Mouse (Mus musculus): ENCODE results near the gene Tiam2. TPM values are rescaled to one million over a fixed set of nuclear protein-coding genes. Genes with fewer than 3 reads are reported as not detected.

Tiam2 gene
- polyA plus RNA-seq, 2 experiments from 2014 or later: 1.0 to 1.7 TPM

DNA sequence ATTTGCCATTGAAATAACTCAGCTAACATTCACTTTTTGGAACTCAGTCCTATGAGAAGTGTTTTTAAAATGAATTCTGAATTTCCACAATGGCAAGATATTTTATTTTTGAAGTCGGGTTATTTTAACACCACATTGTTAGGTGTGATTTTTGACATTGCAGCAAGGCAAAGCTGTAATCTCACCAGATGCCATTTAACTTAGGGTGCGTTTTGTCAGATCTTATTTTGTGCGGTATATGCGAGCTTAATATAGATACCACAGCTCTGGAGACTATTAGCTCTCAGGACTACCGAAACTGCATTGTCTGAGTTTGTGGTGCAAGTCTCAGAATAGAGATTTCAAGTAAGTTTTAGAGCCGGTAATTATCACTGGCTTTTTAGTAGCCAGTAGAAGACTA, 173.7 kb downstream of the Tiam2 start:
- ATAC-seq: no peak

DNA sequence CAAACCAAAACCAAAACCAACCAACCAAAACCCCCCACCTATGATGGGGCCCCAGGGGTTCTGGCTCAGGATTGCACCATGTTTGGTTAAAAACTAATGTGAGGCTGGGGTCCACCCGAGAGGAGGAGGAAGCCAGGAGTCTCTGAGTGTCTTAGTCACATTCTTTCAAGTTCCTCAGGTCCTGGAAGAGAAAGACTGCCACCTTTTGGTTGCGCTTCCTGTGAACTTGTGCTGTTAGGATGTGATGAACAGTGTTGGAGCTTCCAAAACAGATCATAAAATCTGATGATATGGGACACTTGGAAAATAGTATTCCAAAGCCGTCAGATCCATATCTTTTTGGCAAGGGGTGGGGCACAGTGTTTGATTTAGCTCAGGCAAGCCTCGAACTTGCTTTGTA, 174.6 kb downstream of the Tiam2 start:
- no peak for ATAC-seq

DNA sequence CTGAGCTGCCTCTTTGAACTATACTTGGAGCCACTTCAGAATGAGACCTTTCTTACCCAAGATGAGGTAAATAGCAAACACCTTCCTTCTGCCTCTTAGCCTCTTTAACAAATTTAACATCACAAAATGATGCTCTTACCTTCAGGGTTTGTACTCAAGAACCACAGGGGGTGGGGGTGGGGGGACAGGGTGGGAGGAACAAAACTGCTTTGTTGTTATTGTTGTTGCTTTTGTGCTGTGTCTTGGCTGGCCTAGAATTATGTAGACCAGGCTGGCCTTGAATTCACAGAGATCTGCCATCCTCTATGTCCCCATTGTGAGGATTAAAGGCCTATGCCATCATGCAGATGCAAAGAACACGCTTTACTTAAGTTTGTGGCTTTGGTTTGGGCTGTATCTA, 179.3 kb downstream of the Tiam2 start:
- no peak for ATAC-seq

DNA sequence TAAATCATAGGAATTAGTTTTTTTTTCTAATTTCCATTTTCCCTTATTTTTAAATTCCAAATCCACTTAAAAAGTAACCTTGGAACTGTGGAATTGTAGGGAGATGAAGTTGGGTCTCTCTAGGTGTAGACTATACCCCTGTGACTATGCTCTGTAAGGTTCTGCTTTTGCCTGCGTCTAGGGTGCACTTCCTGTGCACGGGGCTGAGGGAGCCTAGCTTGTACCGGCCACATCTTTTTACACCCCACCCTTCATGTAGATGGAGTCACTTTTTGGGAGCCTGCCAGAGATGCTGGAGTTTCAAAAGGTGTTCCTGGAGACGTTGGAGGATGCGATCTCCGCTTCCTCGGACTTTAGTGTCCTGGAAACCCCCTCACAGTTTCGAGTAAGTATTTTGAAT, 180.1 kb downstream of the Tiam2 start:
- ATAC-seq: no peak

DNA sequence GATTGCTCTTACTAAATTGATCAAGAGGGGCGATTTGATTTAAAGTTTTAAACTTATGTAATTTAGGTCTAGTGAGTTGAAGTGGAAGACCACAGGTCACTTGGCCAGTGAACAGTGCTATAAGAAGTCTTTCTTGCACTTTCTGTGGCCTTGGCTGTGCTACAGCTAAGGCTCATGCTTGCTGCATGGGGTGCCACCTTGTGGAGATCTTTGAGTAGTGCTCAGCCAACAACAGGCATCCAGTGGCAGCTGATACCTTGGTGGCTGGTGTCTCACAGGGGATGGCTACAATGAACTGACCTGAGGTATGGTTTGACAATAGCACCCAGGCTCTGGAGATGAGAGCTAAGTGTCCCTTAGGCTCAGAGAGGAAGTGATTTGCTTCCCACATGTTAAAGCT, 183.5 kb downstream of the Tiam2 start:
- peak; percentile 71 for ATAC-seq

DNA sequence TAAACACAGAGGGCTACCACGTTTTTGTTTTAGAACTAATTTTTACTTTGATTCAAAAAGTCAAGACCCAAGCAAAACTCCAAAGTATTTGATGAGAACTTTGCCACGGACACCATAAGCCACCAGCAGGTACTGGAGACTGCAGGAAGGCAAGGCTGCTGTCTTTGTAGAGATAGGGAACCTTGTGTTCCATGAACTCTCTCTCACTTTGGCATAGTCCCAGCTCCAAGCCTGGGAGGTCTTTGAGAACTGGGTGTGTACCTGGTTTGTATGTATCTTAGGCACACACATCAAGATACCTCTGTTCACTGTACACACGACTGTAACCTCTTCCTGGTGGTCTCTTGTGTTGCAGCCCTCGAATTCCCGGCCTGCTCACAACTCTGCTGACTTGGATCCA, 187.9 kb downstream of the Tiam2 start:
- no peak for ATAC-seq

DNA sequence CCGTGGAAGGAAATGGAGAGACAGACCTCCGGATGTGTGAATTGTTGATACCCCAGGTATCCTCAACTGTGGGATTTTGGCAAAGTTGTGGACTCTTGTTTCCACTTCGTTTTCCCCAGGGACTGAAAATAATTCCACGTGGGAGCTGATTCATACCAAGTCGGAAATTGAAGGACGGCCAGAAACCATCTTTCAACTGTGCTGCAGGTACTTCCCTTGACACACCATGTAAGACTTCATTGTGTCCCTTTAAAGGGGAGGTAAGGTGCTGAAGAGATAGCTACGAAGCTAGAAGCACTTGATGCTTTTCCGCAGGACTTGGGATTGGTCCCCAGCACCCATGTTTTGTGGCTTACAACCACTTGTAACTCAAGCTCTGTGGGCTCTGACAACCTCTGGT, 189.5 kb downstream of the Tiam2 start:
- no peak for ATAC-seq

DNA sequence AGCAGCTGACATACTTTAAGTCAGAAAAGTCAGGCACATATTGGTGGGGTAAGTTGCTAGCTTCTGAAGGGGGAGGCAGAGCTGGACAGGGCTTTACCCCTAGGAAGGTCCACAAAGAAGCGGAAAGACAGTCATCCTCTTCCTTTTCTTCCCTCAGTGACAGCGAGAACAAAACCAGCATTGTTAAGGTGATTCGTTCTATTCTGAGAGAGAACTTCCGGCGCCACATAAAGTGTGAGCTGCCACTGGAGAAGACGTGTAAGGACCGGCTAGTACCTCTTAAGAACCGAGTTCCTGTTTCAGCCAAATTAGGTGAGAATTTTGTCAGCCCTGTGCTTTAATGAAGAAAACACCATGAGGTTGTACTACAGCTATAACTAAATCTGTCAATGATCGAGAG, 190.0 kb downstream of the Tiam2 start:
- ATAC-seq: no peak

DNA sequence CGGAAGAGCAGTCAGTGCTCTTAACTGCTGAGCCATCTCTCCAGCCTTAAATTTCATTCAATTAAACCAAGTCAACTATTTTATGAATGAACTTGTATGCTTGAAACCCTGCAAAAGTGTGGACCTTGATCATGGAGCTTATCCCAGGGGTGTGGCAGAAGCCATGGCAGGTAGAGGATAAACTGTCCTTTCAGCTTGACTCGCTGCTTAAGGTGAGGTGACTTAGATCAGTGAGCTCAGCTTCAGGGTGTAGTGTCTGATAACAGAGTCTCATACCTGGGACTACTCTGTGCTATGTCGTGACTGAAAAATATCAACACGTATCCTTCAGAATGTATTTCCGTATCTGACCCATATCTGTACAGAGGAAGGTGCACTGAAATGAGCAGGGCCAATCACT, 194.0 kb downstream of the Tiam2 start:
- ATAC-seq: no peak

DNA sequence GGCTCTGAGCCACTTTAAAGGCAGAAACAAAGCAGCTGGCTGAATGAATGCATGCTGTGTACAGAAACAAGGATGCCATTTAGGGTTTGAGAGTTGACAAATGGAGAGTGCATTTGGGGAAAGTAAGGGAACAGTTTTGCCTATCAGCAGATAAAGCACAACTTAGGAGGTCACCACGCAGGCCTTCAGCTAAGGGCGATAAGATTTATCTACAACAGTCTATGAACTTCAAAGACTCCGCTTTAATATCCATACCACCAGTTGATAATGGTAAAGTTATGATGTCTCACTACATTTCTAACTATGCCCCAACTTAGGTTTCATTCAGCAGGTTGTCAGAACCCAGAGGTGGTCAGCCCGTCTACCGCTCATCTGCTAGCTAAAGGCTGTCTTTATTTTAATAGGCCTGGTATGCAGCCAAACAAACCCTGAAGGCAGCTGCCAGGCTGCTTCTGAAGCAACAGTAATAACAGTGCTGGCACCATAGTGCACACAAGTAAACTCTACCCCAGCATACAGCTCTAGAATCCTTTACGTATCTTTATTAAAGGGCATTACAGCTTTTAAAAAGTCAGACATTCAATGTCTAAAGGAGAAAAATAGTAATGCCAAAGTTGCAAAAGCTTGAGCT, 201.6 kb downstream of the Tiam2 start:
- no peak for ATAC-seq

DNA sequence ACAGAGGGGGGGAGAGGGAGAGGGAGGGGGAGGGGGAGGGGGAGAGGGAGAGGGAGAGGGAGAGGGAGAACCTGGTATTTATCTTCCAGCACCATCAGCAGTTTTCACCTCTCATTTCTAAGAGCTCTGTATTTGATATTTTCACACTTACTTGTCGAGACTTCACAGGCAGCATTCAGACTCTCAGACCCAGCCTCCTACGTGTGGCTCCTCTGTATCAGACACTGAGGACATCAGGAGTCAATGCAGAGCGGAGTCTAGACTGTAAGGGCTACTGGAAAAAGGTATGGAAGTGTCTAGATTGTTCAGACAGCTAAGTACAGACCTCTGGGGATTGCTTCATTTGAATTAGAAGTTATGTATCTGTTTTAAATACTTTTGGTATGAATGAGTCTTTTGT, 203.2 kb downstream of the Tiam2 start:
- ATAC-seq: no peak

DNA sequence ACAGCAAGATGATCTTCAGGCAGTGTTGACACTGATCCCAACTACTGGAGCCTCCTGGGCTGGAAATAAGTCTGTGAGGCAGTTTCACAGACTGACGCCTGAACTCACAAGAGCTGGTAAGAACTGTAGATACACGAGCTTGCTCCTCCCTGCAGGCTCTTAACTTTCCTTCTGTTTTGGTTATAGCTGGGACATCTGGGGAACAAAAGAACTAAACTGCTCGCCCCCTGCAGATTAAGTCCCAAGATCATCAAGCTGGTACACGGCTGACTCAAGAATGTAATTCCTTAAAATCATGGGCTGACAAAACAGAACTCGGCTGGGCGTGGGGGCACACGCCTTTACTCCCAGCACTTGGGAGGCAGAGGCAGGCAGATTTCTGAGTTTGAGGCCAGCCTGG, 204.2 kb downstream of the Tiam2 start:
- no peak for ATAC-seq

DNA sequence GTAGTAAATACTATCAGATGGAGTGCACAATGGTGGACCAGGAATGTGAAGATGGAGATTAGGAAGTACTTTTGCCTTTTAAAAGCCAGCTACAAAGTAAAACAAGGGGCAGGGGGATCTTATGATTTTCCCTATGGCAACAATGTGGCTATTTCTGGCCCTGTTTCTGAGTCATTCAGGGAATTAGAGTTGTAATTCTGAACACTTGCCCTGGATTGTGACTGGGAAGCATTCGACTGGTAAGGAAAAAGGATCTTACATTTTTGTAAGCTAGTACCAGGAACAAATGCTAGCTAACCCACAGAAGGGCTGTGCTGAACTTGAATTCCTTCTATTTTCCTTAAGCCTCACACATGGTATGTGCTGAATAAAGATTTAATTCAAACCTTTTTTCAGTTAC, 205.3 kb downstream of the Tiam2 start:
- ATAC-seq: no peak

DNA sequence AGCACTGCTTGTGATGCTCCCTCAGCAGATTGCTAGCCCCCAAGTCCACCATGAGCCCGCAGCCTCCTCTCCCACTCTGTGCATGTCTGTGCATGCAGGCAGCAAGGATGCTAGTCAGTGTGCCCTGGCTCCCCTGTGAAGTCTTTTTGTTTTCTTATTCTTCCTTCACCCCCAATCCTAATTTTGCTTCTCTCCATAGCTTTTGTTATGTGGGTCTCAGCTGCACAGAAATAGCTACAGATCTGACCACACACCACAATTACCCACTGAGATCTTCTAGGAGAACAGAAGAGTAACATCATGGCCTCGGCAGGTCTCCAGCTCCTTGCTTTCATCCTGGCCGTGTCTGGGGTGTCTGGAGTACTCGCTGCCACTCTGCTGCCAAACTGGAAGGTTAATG, 205.9 kb downstream of the Tiam2 start, which contains the start of gene Cldn20:
Gene Cldn20, plus strand, starts transcription at position 301 of the 400 bp plus-strand sequence.
- ATAC-seq: no peak

DNA sequence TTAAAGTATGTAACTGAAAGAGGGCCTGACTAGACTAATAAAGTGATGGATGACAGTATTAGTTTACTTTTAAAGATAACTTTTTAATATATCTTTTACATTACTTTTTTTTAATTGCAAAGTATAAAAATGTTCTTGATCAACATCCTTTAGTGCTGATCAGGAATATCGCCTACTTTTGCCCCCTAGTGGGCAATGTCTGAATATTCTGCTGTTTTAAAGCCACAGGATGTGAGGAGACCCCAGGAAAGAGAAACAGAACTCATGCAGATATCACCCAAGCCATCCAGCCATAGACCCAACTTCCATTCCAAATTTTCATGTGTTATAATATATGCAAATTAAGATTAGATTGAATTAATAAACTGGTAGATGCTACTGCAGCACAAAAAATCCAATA, 207.1 kb downstream of the Tiam2 start:
- ATAC-seq: peak; percentile 40

DNA sequence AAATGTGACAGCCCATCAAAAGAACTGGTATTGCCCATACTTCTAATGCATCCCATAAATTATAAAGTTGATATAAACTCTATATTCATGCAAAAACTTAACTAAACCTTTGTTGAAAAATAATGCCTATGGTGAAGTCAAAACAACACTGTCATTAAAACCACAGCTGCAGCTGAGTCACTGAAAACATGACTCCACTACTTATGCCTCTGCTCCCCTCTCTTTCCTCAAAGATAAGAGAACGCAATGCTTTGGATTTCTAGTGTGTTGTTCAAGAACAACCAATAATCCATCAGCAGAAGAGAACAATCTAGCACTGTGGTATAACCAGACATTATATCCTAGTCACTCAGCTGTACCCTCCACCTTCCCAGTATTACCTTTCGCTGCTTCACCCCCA, 213.9 kb downstream of the Tiam2 start:
- ATAC-seq: no peak

DNA sequence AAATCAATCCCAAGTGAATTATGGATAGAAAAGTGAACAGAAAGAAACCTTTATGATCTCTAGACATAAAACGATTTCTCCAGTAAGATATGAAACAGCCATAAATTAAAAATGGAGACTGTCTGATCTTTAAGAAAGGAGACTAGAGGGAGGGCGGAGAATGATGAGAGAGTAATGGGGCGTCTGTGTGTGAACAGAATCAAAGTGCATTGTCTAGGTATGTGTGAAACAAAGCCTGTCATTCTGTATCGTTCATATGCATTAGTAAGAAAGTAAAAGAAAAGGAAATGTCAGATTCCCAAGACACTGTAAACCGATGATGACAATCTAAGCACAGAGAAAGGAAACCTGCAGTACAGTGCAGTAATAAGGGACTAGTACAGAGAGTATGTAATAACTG, 214.7 kb downstream of the Tiam2 start:
- ATAC-seq: no peak

DNA sequence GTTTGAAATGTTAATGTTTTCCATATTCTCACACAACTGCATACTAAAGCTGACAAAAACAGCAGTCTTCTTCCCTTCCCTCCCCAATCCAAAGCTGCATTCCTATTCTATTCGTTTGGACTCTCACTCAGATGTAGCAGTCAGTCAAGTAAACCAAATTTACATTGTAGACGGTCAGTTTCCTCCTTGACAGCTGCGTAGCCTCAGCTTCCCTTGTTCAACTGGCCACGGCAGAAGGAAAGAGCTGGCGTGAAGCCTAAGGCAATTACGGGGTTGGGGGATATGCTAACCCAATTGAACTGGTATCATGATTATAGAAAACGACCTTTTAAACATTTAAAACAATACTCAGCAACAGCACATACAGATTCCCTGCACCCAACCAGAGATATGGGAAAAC, 221.4 kb downstream of the Tiam2 start:
- ATAC-seq: no peak

DNA sequence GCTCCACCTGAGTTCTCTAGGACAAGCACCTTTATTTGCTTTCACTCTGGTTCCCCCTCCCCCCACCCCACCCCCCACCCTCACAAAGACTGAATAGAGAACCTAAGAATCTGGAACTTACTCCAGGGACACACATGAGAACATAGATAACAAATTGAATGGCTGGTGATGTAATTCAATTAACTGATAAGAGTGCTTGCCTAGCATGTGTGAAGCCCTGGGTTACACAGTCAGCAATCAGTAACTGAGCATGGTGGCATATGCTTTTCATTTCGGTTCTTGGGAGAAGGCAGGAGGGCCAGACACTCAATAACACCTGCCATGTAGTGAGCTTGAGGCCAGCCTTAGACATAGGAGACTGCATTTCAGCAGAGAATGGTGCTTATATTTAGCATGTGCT, 229.9 kb downstream of the Tiam2 start:
- no peak for ATAC-seq

DNA sequence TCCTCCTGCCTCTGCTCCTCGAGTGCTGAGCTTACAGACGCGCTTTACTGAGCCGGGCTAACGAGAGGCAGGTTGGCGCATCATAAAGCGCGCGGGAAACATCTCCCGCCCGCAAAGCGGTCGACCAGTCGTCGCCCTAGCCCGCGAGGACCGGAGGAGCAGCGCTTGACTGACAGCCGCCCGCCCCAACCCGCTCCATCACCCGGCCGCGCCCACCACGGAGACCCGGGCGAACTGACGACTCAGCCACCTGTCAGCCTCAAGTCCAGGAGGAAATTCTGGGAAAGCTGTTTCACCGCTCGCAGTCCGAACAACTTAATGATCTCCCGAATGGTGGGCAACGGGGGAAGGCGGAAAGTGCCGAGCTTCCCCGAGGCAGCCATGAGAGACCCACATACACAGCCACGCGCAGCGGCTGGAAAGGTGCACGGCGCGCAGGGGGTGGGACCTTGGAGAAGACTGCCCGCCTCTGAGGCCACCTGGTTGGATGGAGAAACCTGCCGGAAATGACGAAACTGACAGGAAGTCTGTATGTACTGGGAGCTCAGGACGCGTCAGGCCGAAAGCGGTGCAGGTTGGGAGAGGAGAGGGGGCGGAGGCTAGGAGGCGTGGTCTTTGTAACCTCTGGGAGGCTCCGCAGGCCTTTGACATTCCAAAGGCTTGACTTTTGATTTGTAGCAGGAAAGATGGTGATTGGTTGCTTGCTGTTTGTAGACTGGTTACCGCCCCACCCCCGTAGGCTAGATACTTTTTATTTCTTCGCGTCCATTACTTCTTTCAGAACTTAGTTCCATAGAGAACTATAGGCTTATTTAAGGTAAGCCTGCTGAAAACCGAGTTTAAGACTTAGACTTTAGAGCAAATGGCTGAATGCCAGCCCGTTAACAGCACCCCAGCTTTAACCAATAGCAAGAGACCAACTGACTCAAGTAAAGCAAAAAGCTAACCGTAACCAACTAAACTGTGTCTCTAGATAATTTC, 231.2 kb downstream of the Tiam2 start, which contains the start of gene Tfb1m:
Gene Tfb1m, minus strand, starts transcription at position 451 of the 981 bp plus-strand sequence.
- ATAC-seq: peak; percentile 96

DNA sequence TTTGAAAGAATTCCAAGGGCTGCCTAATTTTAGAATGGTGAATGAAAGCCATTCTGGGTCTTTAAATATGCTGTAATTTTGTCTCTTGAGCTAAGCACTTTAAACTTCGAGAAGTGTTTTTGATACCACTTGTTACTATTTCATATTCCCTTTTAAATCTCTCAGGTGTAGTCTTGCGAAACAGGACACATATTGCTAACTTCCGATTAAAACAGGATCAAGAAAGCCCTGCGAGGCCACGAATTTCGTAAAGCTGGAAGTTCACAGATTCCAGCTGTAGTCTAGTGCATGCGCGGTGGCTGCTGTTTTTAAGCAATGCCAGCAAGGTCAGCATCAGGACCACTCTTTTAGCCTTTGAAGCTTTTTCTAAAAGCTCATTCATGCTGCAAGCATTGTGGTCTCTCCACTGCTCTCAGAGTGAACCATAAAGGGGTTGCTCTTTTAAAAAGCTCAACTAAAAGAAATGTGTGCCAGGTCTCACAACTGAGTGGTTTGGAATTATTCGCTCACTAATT, 232.0 kb downstream of the Tiam2 start:
- ATAC-seq: no peak

DNA sequence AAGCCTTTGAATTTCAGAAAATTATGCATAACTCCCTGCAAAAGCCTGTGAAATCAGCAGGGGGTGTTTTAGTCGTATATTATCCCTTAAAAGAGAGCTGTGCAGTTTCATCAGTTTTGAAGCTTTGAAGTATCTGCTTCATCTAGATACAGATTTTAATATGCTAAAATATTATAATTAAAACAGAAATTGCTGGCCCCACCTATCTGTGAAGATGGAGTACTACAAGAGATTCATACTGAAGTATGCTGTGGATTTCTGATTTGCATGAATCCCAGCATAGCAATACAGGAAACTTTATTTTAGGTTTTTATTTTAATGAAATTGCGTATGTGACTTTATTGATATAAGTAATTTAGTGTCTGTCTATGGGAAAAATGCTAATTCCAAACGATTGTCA, 234.2 kb downstream of the Tiam2 start:
- ATAC-seq: no peak

DNA sequence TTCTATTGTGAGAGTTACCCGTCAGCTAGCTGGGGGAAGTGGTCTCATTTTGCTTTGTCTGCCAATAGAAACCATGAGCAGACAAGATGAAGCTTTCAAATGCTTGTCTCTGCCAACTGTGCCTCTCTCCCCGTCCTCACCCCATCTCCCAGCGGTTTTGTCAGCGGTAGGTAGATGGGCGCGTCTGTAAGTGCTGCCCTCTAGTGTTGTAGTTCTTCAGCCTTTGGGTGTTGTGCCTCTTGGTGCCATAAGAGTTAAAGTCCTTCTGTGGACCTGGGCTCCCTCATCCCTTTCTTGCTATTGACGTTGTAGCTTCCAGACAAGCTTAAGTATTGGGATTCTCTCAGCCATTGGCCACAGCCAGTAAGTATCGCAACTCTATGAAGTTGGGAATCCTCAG, 236.0 kb downstream of the Tiam2 start:
- ATAC-seq: no peak

DNA sequence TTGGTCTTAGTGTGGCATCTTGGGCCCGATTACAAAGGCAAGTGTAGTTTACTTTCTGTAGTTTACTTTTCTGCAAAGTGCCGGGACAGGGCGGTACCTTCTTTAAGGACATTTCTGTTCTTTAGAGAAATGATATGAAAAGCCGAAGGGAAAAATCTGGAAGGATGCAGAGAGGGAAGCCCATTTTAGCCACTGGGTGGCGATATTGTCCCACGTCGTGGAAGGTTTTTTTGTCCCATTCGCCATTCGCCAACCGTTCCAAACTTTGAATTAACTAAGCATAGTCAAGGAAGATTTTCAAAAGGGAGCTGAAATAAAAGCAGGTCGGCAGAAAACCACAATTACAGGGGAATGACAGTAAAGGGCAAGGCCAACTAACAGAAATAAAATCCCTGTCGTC, 244.5 kb downstream of the Tiam2 start:
- no peak for ATAC-seq

Measured in activated CD4-positive, CD25-positive, alpha-beta regulatory T cell, adult 4 months (primary cell).